Mouse (Mus musculus) lung, adult 2 months (tissue): ENCODE measurements around the gene Rgl1. TPM values are rescaled to one million over a fixed set of nuclear protein-coding genes. Genes with fewer than 3 reads are reported as not detected.
A peak's percentile ranks its signal among the peaks of the same experiment; 100 is the strongest.

Experiments used
- DNase-seq: peaks from one replicate; pipeline ENCODE4 v3.0.0; 2022
- H3K4me1 ChIP-seq: fragments of 200-500 bp; 2 replicates; pipeline ENCODE4 v1.6.1; 2011; ENCODE audit warnings: low read length; ENCODE audit not compliant: control insufficient read depth, insufficient read depth
- H3K4me3 ChIP-seq: fragments of 200-500 bp; replicated peaks from 2 replicates; pipeline ENCODE3; 2011; ENCODE audit warnings: low read depth, mild to moderate bottlenecking, control low read depth, low read length; ENCODE audit errors: extremely low read depth
- CTCF ChIP-seq: fragments of 200-500 bp; IDR thresholded peaks from 2 replicates; pipeline ENCODE4 v1.5.1; 2011; ENCODE audit warnings: mild to moderate bottlenecking, low read length, control low read depth; ENCODE audit not compliant: insufficient read depth
- POLR2A ChIP-seq: fragments of 200-500 bp; IDR thresholded peaks from 2 replicates; pipeline ENCODE4 v1.6.1; 2011; ENCODE audit warnings: low read depth, mild to moderate bottlenecking, control low read depth, low read length, borderline replicate concordance; ENCODE audit errors: extremely low read depth
- WGBS: fragments of 180-500 bp; shearing (Covaris S2); methylation state at CpG from one replicate; pipeline ENCODE4 v1.1.7; 2018; 5-methylcytosine and 5-hydroxymethylcytosine counted together
- polyA plus RNA-seq: library from polyadenylated mRNA; depleted of rRNA; stranded (reverse); fragments of >200 nt; gene quantifications from 2 replicates; pipeline ENCODE4 v1.2.3, GENCODE M21; 2012

Rgl1 gene
- polyA plus RNA-seq, 1 experiment: 35.7 TPM

GRCm38 (mm10) chr1:152629780-152630179 is 136.4 kb downstream of the Rgl1 start:
- no peaks in the 10 kb centered on the region; the same call in 1 of the 2 replicates for H3K4me1 ChIP-seq
- no peak overlapping the region for H3K4me3 ChIP-seq
- no peak for TF ChIP-seq POLR2A
- TF ChIP-seq CTCF: no peak
- 92% methylated on average over 3 of the region's 3 CpGs for WGBS
- DNase-seq: no peak

- TF ChIP-seq CTCF: no peak
- no peak for TF ChIP-seq POLR2A
Observed at GRCm38 (mm10) chr1:152625651-152626050, 140.5 kb downstream of the Rgl1 start.

GRCm38 (mm10) chr1:152624644-152625454 is 141.3 kb downstream of the Rgl1 start:
- peak overlapping the region; percentile 74 for H3K4me3 ChIP-seq
- DNase-seq: peak; percentile 78

More at GRCm38 (mm10) chr1:152625651-152626050, 140.5 kb downstream of the Rgl1 start:
- Histone ChIP-seq H3K4me3 (no peak overlapping the region), H3K4me1 (peaks cover 6% of the 10 kb centered on the region)
- DNase-seq: no peak

GRCm38 (mm10) chr1:152623375-152624270 is 142.5 kb downstream of the Rgl1 start:
- no peak for DNase-seq
- TF ChIP-seq POLR2A: no peak
- TF ChIP-seq CTCF: no peak
- H3K4me1 ChIP-seq: peaks cover 9% of the 10 kb centered on the region
- H3K4me3 ChIP-seq: peak overlapping the region; percentile 60
- WGBS: 26% methylated on average over 12 of the region's 12 CpGs

More at GRCm38 (mm10) chr1:152624644-152625454, 141.3 kb downstream of the Rgl1 start:
- peaks cover 6% of the 10 kb centered on the region for H3K4me1 ChIP-seq
- no peak for TF ChIP-seq CTCF
- TF ChIP-seq POLR2A: peak; percentile 44; the same call in 1 of the 2 replicates
- under 1% methylated on average over 61 of the region's 61 CpGs for whole genome bisulfite sequencing

- TF ChIP-seq CTCF: no peak
- no peak for TF ChIP-seq POLR2A
- 37% methylated on average over 9 of the region's 9 CpGs for WGBS
- H3K4me1 ChIP-seq: peaks cover 12% of the 10 kb centered on the region
- DNase-seq: no peak
- peak overlapping the region; percentile 69 for H3K4me3 ChIP-seq
Observed at GRCm38 (mm10) chr1:152622765-152623211, 143.4 kb downstream of the Rgl1 start.

GRCm38 (mm10) chr1:152621624-152622023 is 144.5 kb downstream of the Rgl1 start:
- WGBS: 54% methylated on average over 4 of the region's 4 CpGs
- H3K4me3 ChIP-seq: no peak overlapping the region
- TF ChIP-seq CTCF: no peak
- TF ChIP-seq POLR2A: no peak
- no peak for DNase-seq
- H3K4me1 ChIP-seq: peaks cover 23% of the 10 kb centered on the region

- TF ChIP-seq POLR2A: no peak
- TF ChIP-seq CTCF: no peak
- no peak for DNase-seq
- 63% methylated on average over 9 of the region's 9 CpGs for WGBS
- peaks cover 34% of the 10 kb centered on the region for H3K4me1 ChIP-seq
- H3K4me3 ChIP-seq: no peak overlapping the region
Observed at GRCm38 (mm10) chr1:152619396-152619795, 146.8 kb downstream of the Rgl1 start.

- no peak for DNase-seq
- TF ChIP-seq POLR2A (no peak), CTCF (no peak)
- WGBS: 81% methylated on average over 3 of the region's 3 CpGs
- H3K4me3 ChIP-seq: no peak overlapping the region
- H3K4me1 ChIP-seq: peaks cover 37% of the 10 kb centered on the region
Observed at GRCm38 (mm10) chr1:152618896-152619295, 147.3 kb downstream of the Rgl1 start.

- 51% methylated on average over 1 of the region's 1 CpGs for whole genome bisulfite sequencing
- DNase-seq: no peak
- H3K4me3 ChIP-seq: no peak overlapping the region
- H3K4me1 ChIP-seq: peaks cover 38% of the 10 kb centered on the region
- peak; percentile 27; the same call in 1 of the 2 replicates for TF ChIP-seq CTCF
- TF ChIP-seq POLR2A: no peak
Observed at GRCm38 (mm10) chr1:152618381-152618780, 147.8 kb downstream of the Rgl1 start.
